Mouse (Mus musculus) erythroblast, embryonic 14.5 days (primary cell): Measurements from ENCODE around the gene Zfp655.

Experiments
- GATA1 ChIP-seq: IDR thresholded peaks from 2 replicates; pipeline ENCODE4 v1.6.1; 2012; ENCODE audit warnings: low read length, inconsistent platforms, mixed read lengths
- TAL1 ChIP-seq: IDR thresholded peaks from 3 replicates; pipeline ENCODE4 v1.6.1; 2012; ENCODE audit warnings: low read length, inconsistent platforms, mixed read lengths

DNA sequence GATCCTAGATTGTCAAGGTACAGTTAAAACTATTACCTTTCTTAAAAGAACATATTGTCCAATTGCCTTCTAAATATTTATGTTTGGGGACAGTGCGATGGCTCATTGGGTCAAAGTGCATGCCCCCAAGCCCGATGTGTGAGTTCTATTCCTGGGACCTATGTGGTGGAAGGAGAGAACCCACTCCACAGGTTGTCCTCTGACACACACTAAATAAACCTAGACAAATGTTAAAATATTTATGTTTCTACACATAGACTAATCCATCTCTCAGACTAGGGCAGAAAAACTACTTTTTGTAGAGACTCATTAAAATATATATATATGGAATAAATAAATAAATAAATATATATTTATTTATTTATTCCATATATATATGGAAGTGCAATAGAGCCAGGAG lies 48.4 kb downstream of the Zfp655 start:
- TF ChIP-seq GATA1, result no peak
- TF ChIP-seq TAL1, result no peak
